Comparison of ENCODE assay signal across 8 mouse cellular contexts in genomic region chr3:54352891-54353652, GRCm38 (mm10). TPM values are rescaled to one million over a fixed set of nuclear protein-coding genes. Genes with fewer than 3 reads are reported as not detected.
A peak's percentile ranks its signal among the peaks of the same experiment; 100 is the strongest.
DNase-seq lines count a peak whose midpoint lies in the region; TF ChIP-seq lines count a peak whose summit lies in the region.

No protein-coding gene starts in this region.

- WGBS in lung, adult 2 months, result 18% methylated on average over 9 of the region's 9 CpGs

- peak; percentile 62 for DNase-seq in ZHBTc4 (ENCODE audit: low read depth, low spot score)
- DNase-seq in cerebellum, postnatal 4 days (ENCODE audit: low spot score in 2 of 2), result peak; percentile 66 to 71
- peak; percentile 66 to 68 for DNase-seq in gastrocnemius, postnatal 36 days
- DNase-seq in kidney, postnatal 14 days, result peak; percentile 74
- DNase-seq in lung, adult 2 months, result peak; percentile 42
- DNase-seq in right cerebral cortex, postnatal 10 days (ENCODE audit: low spot score in 2 of 2), result peak; percentile 68 to 79
- peak; percentile 55 to 74 for DNase-seq in urinary bladder, postnatal 36 days (ENCODE audit: low spot score in 2 of 2)

- peak; percentile 32 for TF ChIP-seq CTCF in C2C12 (IDR thresholded peaks at IDR 0.05; ENCODE audit: control insufficient read depth, insufficient read depth, insufficient read length)
- peak; percentile 71 for TF ChIP-seq CTCF in lung, adult 2 months (IDR thresholded peaks at IDR 0.05; ENCODE audit: insufficient read depth, low read length)

- no peak overlapping the region for H3K4me3 ChIP-seq in C2C12 (ENCODE audit: insufficient read depth, poor library complexity, severe bottlenecking)
- no peak overlapping the region for H3K4me3 ChIP-seq in lung, adult 2 months (replicated peaks; ENCODE audit: extremely low read depth, low read depth, low read length)

- intact Hi-C loops in gastrocnemius, postnatal 36 days (cut with DNase I), result loop anchor here (5.0 kb wide), 1 partner anchor 334 kb away; no protein-coding TSS in a partner anchor

- H3K79me2 ChIP-seq in C2C12 (ENCODE audit: control insufficient read depth, insufficient read depth), result no peaks in the 10 kb centered on the region

- H3K27me3 ChIP-seq in C2C12 (ENCODE audit: control insufficient read depth, insufficient read depth, insufficient read length), result peaks cover 5% of the 10 kb centered on the region

- no peak overlapping the region for H3ac ChIP-seq in C2C12 (ENCODE audit: control insufficient read depth, insufficient read length, low read depth)

- TF ChIP-seq POLR2A in lung, adult 2 months (IDR thresholded peaks at IDR 0.05; ENCODE audit: borderline replicate concordance, extremely low read depth, low read depth, low read length), result no peak

- no peaks in the 10 kb centered on the region for H3K79me3 ChIP-seq in C2C12 (ENCODE audit: low read depth)

- no peaks in the 10 kb centered on the region for H3K36me3 ChIP-seq in C2C12 (ENCODE audit: control insufficient read depth, insufficient read depth)

- H3K4me1 ChIP-seq in lung, adult 2 months (ENCODE audit: control insufficient read depth, insufficient read depth, low read length), result no peaks in the 10 kb centered on the region

TF ChIP-seq in C2C12, 6 proteins besides CTCF, POLR2A, EP300 and RAD21:
- TF ChIP-seq MYOD1 (IDR thresholded peaks at IDR 0.05; ENCODE audit: control insufficient read depth, insufficient read length, low read depth), result no peak
- TF ChIP-seq FOSL1 (IDR thresholded peaks at IDR 0.05; ENCODE audit: insufficient read depth, low read length, poor library complexity, severe bottlenecking), result no peak
- TF ChIP-seq USF1 (IDR thresholded peaks at IDR 0.05; ENCODE audit: low read depth), result no peak
- TF ChIP-seq MYOG (IDR thresholded peaks at IDR 0.05; ENCODE audit: control insufficient read depth, extremely low read depth, insufficient read length), result no peak
- no peak for TF ChIP-seq CEBPB (IDR thresholded peaks at IDR 0.05; ENCODE audit: low read depth)
- no peak for TF ChIP-seq MAX (IDR thresholded peaks at IDR 0.05)

RNA-seq across cellular contexts. Expression of gene Postn, which starts 7.8 kb away (rescaled TPM):
- polyA plus RNA-seq in C2C12 (2012; fragmentation: generic; extraction: Trizol), result 0.06 TPM
- total RNA-seq in gastrocnemius, postnatal 36 days (2021), result 10 to 100 TPM; 23.3 to 25.3 TPM
- polyA plus RNA-seq in lung, adult 2 months (2012; rRNA removed), result 45.0 and 89.0 TPM in 2 replicates

Comparison
In these comparisons a context has a peak if more than half of its experiments do, and no peak if none do; other contexts are left out.
1. RNA of gene Postn, which starts 7.8 kb away (polyA plus RNA-seq): 45.0 to 89.0 TPM in lung, adult 2 months; 0.06 TPM in C2C12 (single experiment); every median in the first group is over 10 times any median in the second.
2. Peak in every context shown above with its lines, with median percentiles within 50 percentile points of each other: DNase-seq.